Mouse (Mus musculus) inflammation-experienced regulatory T-cells (primary cell): ENCODE results near the gene D630039A03Rik. TPM values are rescaled to one million over a fixed set of nuclear protein-coding genes. Genes with fewer than 3 reads are reported as not detected.

Experiments
- polyA plus RNA-seq, 2 experiments: library from polyadenylated mRNA; unstranded; fragments of 100-300 nt; shearing (Covaris generic); gene quantifications; one replicate each; pipeline ENCODE4 v1.2.1; 2017

The D630039A03Rik gene
- 10 to 100 TPM; 15.4 to 18.2 TPM for polyA plus RNA-seq

GRCm38 (mm10) chr4:57916201-57916661 lies at the start of gene D630039A03Rik:
D630039A03Rik (minus strand) TSS chr4:57916297.

GRCm38 (mm10) chr4:57956029-57956960 lies 40.2 kb upstream of the D630039A03Rik start, which contains the start of gene Txn1:
Txn1 (minus strand) TSS chr4:57956411.

Other genes with a start within 250 kb of the D630039A03Rik start
- gene Akap2, start 198.6 kb downstream of the D630039A03Rik start, polyA plus RNA-seq: 1 to 10 TPM; 2.0 to 3.2 TPM
- 100 to 1,000 TPM; 160 to 173 TPM for gene Txn1, start 40.1 kb upstream of the D630039A03Rik start, polyA plus RNA-seq
- under 1 TPM; 0.37 to 0.97 TPM for gene Txndc8, start 92.8 kb upstream of the D630039A03Rik start, polyA plus RNA-seq